In genomic region chr10:80932206-80932605, GRCm38 (mm10) we compare ENCODE assay signal across 8 mouse cellular contexts. TPM values are rescaled to one million over a fixed set of nuclear protein-coding genes. Genes with fewer than 3 reads are reported as not detected.
DNase-seq lines count a peak whose midpoint lies in the region; ATAC-seq and TF ChIP-seq lines count a peak whose summit lies in the region.

No protein-coding gene starts in this region.

- peak overlapping the region; percentile 46 for H3K4me3 ChIP-seq in kidney, embryonic 14.5 days (ENCODE audit: low read length)
- H3K4me3 ChIP-seq in E14TG2a.4 (replicated peaks; ENCODE audit: low read length): peak overlapping the region; percentile 90
- peak overlapping the region; percentile 73 for H3K4me3 ChIP-seq in embryonic fibroblast, embryonic 13.5 days (ENCODE audit: insufficient read depth, low read length)
- peak overlapping the region; percentile 78 for H3K4me3 ChIP-seq in intestine, postnatal 0 days (ENCODE audit: low read depth, low read length)
- H3K4me3 ChIP-seq in midbrain, embryonic 16.5 days (ENCODE audit: low read depth, low read length): no peak overlapping the region

- 2% methylated on average over 19 of the region's 20 CpGs for whole genome bisulfite sequencing in kidney, embryonic 14.5 days
- WGBS in intestine, postnatal 0 days: 2% methylated on average over 20 of the region's 20 CpGs
- under 1% methylated on average over 20 of the region's 20 CpGs for WGBS in midbrain, embryonic 16.5 days

- H3K27me3 ChIP-seq in kidney, embryonic 14.5 days (ENCODE audit: control insufficient read depth, insufficient read depth, low read length): peaks cover 50% of the 10 kb centered on the region
- peaks cover 58% of the 10 kb centered on the region for H3K27me3 ChIP-seq in E14TG2a.4 (ENCODE audit: insufficient read depth, low read length)
- no peaks in the 10 kb centered on the region for H3K27me3 ChIP-seq in intestine, postnatal 0 days (replicated peaks; ENCODE audit: control insufficient read depth, insufficient read depth, low read length)
- peaks cover 43% of the 10 kb centered on the region for H3K27me3 ChIP-seq in midbrain, embryonic 16.5 days (ENCODE audit: control insufficient read depth, insufficient read depth, low read depth, low read length)

- peak; percentile 54 for TF ChIP-seq POLR2A in embryonic fibroblast, embryonic 13.5 days (IDR thresholded peaks at IDR 0.05; ENCODE audit: low read depth, low read length)

- no peaks in the 10 kb centered on the region for H3K36me3 ChIP-seq in kidney, embryonic 14.5 days (ENCODE audit: control insufficient read depth, insufficient read depth, low read length)
- peaks cover 8% of the 10 kb centered on the region for H3K36me3 ChIP-seq in E14TG2a.4 (ENCODE audit: insufficient read depth, low read length)
- no peaks in the 10 kb centered on the region for H3K36me3 ChIP-seq in intestine, postnatal 0 days (ENCODE audit: control insufficient read depth, insufficient read depth)
- H3K36me3 ChIP-seq in midbrain, embryonic 16.5 days (ENCODE audit: control insufficient read depth, insufficient read depth, low read length): no peaks in the 10 kb centered on the region

- peaks cover 57% of the 10 kb centered on the region for H3K4me1 ChIP-seq in kidney, embryonic 14.5 days (ENCODE audit: control insufficient read depth, insufficient read depth, low read length)
- peaks cover 92% of the 10 kb centered on the region for H3K4me1 ChIP-seq in E14TG2a.4 (replicated peaks; ENCODE audit: low read depth, low read length)
- peaks cover 12% of the 10 kb centered on the region for H3K4me1 ChIP-seq in embryonic fibroblast, embryonic 13.5 days (ENCODE audit: control insufficient read depth, insufficient read depth, low read length)
- peaks cover 30% of the 10 kb centered on the region for H3K4me1 ChIP-seq in intestine, postnatal 0 days (replicated peaks; ENCODE audit: control insufficient read depth, insufficient read depth, low read length)
- peaks cover 36% of the 10 kb centered on the region for H3K4me1 ChIP-seq in midbrain, embryonic 16.5 days (ENCODE audit: control insufficient read depth, insufficient read depth, low read length)

- no peak overlapping the region for H3K27ac ChIP-seq in kidney, embryonic 14.5 days (ENCODE audit: low read depth, low read length)
- peak overlapping the region; percentile 82 for H3K27ac ChIP-seq in embryonic fibroblast, embryonic 13.5 days (ENCODE audit: insufficient read depth, low read length)
- H3K27ac ChIP-seq in intestine, postnatal 0 days (ENCODE audit: low read depth, low read length): 0 out of 2 replicates have a peak overlapping the region, but pooled peaks have one; percentile 11
- H3K27ac ChIP-seq in midbrain, embryonic 16.5 days (ENCODE audit: low read length): no peak overlapping the region

- no peak for TF ChIP-seq CTCF in E14TG2a.4 (conservative IDR thresholded peaks at IDR 0.05; ENCODE audit: low read length)
- TF ChIP-seq CTCF in embryonic fibroblast, embryonic 13.5 days (IDR thresholded peaks at IDR 0.05; ENCODE audit: borderline replicate concordance, insufficient read depth, low read length): no peak
- TF ChIP-seq CTCF in intestine, postnatal 0 days (IDR thresholded peaks at IDR 0.05; ENCODE audit: low read depth): no peak

- DNase-seq in kidney, postnatal 14 days: no peak
- DNase-seq in spleen, adult 12 weeks (ENCODE audit: low spot score): no peak
- no peak for DNase-seq in cerebellum, adult 9-11 months

- no peaks in the 10 kb centered on the region for H3K9me3 ChIP-seq in kidney, embryonic 14.5 days (ENCODE audit: control insufficient read depth, low read length)
- no peaks in the 10 kb centered on the region for H3K9me3 ChIP-seq in E14TG2a.4 (ENCODE audit: low read length)
- no peaks in the 10 kb centered on the region for H3K9me3 ChIP-seq in intestine, postnatal 0 days (ENCODE audit: control insufficient read depth)
- no peaks in the 10 kb centered on the region for H3K9me3 ChIP-seq in midbrain, embryonic 16.5 days (replicated peaks; ENCODE audit: control insufficient read depth, low read length, poor library complexity, severe bottlenecking)

- no peak for ATAC-seq in kidney, embryonic 14.5 days (ENCODE audit: low FRiP score, low TSS enrichment)
- no peak for ATAC-seq in intestine, postnatal 0 days
- no peak for ATAC-seq in midbrain, embryonic 16.5 days

- H3K4me2 ChIP-seq in kidney, embryonic 14.5 days (replicated peaks; ENCODE audit: low read depth, low read length): peak overlapping the region; percentile 85
- H3K4me2 ChIP-seq in intestine, postnatal 0 days (replicated peaks; ENCODE audit: low read depth): peak overlapping the region; percentile 87
- H3K4me2 ChIP-seq in midbrain, embryonic 16.5 days (ENCODE audit: low read length): peak overlapping the region; percentile 18

- H3K9ac ChIP-seq in kidney, embryonic 14.5 days (ENCODE audit: low read depth, low read length): 0 out of 2 replicates have a peak overlapping the region, but pooled peaks have one; percentile 31
- H3K9ac ChIP-seq in intestine, postnatal 0 days (ENCODE audit: low read depth, low read length): peak overlapping the region; percentile 19
- H3K9ac ChIP-seq in midbrain, embryonic 16.5 days (ENCODE audit: low read depth, low read length): no peak overlapping the region

RNA-seq across cellular contexts. Expression of gene Gadd45b, which starts 2.3 kb away (rescaled TPM):
- 16.1 and 16.3 TPM in 2 replicates for polyA plus RNA-seq in kidney, embryonic 14.5 days (2014; fragmentation: Nextera tagmentation; extraction: Ambion mirVana)
- polyA plus RNA-seq in embryonic fibroblast, embryonic 13.5 days (2011; ENCODE audit: insufficient read length, low read depth, missing spikeins): 38.3 and 45.7 TPM in 2 replicates
- polyA plus RNA-seq in intestine, postnatal 0 days (2015; fragmentation: Nextera tagmentation; extraction: Ambion mirVana): 19.9 and 20.1 TPM in 2 replicates
- polyA plus RNA-seq in midbrain, embryonic 16.5 days (2015; fragmentation: Nextera tagmentation; extraction: Ambion mirVana): 6.4 and 7.1 TPM in 2 replicates

RNA-seq across cellular contexts. Expression of gene Lmnb2, which starts 14.2 kb away (rescaled TPM):
- 16.0 and 17.1 TPM in 2 replicates for polyA plus RNA-seq in kidney, embryonic 14.5 days (2014; fragmentation: Nextera tagmentation; extraction: Ambion mirVana)
- 14.1 and 14.7 TPM in 2 replicates for polyA plus RNA-seq in embryonic fibroblast, embryonic 13.5 days (2011; ENCODE audit: insufficient read length, low read depth, missing spikeins)
- 12.5 and 12.9 TPM in 2 replicates for polyA plus RNA-seq in intestine, postnatal 0 days (2015; fragmentation: Nextera tagmentation; extraction: Ambion mirVana)
- polyA plus RNA-seq in midbrain, embryonic 16.5 days (2015; fragmentation: Nextera tagmentation; extraction: Ambion mirVana): 40.4 and 45.5 TPM in 2 replicates

RNA-seq across cellular contexts. Expression of gene Timm13, which starts 31.4 kb away (rescaled TPM):
- polyA plus RNA-seq in kidney, embryonic 14.5 days (2014; fragmentation: Nextera tagmentation; extraction: Ambion mirVana): 391 and 501 TPM in 2 replicates
- 75.8 and 89.2 TPM in 2 replicates for polyA plus RNA-seq in embryonic fibroblast, embryonic 13.5 days (2011; ENCODE audit: insufficient read length, low read depth, missing spikeins)
- polyA plus RNA-seq in intestine, postnatal 0 days (2015; fragmentation: Nextera tagmentation; extraction: Ambion mirVana): 358 and 367 TPM in 2 replicates
- 297 and 316 TPM in 2 replicates for polyA plus RNA-seq in midbrain, embryonic 16.5 days (2015; fragmentation: Nextera tagmentation; extraction: Ambion mirVana)

Comparison
In these comparisons a context has a peak if more than half of its experiments do, and no peak if none do; other contexts are left out.
1. H3K27ac ChIP-seq: peak in embryonic fibroblast, embryonic 13.5 days (single experiment) and intestine, postnatal 0 days (single experiment); none in kidney, embryonic 14.5 days (single experiment) and midbrain, embryonic 16.5 days (single experiment).
2. H3K4me2 ChIP-seq: peak in every context shown above with its lines; median percentile 87 in intestine, postnatal 0 days; 85 in kidney, embryonic 14.5 days; 18 in midbrain, embryonic 16.5 days.